Mouse (Mus musculus) embryo, embryonic 10.5 days (tissue): ENCODE results near the gene Mylk4.
A peak's percentile ranks its signal among the peaks of the same experiment; 100 is the strongest.

Experiments
- DNase-seq: peaks from one replicate; pipeline ENCODE4 v3.0.0-alpha.2; 2015; ENCODE audit warnings: low spot score

Mylk4 gene

GRCm38 (mm10) chr13:32712568-32712967, 71.2 kb downstream of the Mylk4 start:
- no peak for DNase-seq

GRCm38 (mm10) chr13:32707894-32708293, 75.9 kb downstream of the Mylk4 start:
- no peak for DNase-seq

GRCm38 (mm10) chr13:32706651-32707288, 77.0 kb downstream of the Mylk4 start:
- DNase-seq = peak; percentile 20

- no peak for DNase-seq
Measured at GRCm38 (mm10) chr13:32705315-32705714, 78.4 kb downstream of the Mylk4 start.

GRCm38 (mm10) chr13:32704911-32705310, 78.8 kb downstream of the Mylk4 start:
- no peak for DNase-seq

GRCm38 (mm10) chr13:32701564-32701963, 82.2 kb downstream of the Mylk4 start:
- no peak for DNase-seq

GRCm38 (mm10) chr13:32699376-32699775, 84.4 kb downstream of the Mylk4 start:
- no peak for DNase-seq

GRCm38 (mm10) chr13:32698956-32699355, 84.8 kb downstream of the Mylk4 start:
- no peak for DNase-seq

GRCm38 (mm10) chr13:32693886-32694455, 89.8 kb downstream of the Mylk4 start:
- DNase-seq = no peak

- no peak for DNase-seq
Measured at GRCm38 (mm10) chr13:32692563-32692962, 91.2 kb downstream of the Mylk4 start.

GRCm38 (mm10) chr13:32690279-32690678, 93.5 kb downstream of the Mylk4 start:
- DNase-seq = no peak

GRCm38 (mm10) chr13:32680868-32681515, 102.8 kb downstream of the Mylk4 start:
- DNase-seq = peak; percentile 87

GRCm38 (mm10) chr13:32680121-32680551, 103.6 kb downstream of the Mylk4 start:
- DNase-seq = no peak

GRCm38 (mm10) chr13:32678998-32679397, 104.8 kb downstream of the Mylk4 start:
- DNase-seq = no peak

GRCm38 (mm10) chr13:32670782-32671181, 113.0 kb downstream of the Mylk4 start:
- DNase-seq = no peak

- no peak for DNase-seq
Measured at GRCm38 (mm10) chr13:32668296-32668695, 115.5 kb downstream of the Mylk4 start.

GRCm38 (mm10) chr13:32667386-32667785, 116.4 kb downstream of the Mylk4 start:
- no peak for DNase-seq

- peak; percentile 67 for DNase-seq
Measured at GRCm38 (mm10) chr13:32662041-32662440, 121.7 kb downstream of the Mylk4 start.

- no peak for DNase-seq
Measured at GRCm38 (mm10) chr13:32660294-32660693, 123.5 kb downstream of the Mylk4 start.

- no peak for DNase-seq
Measured at GRCm38 (mm10) chr13:32659271-32659670, 124.5 kb downstream of the Mylk4 start.

GRCm38 (mm10) chr13:32657583-32657982, 126.2 kb downstream of the Mylk4 start:
- no peak for DNase-seq
